Mouse (Mus musculus) urinary bladder, postnatal 36 days (tissue): ENCODE measurements around the gene Chchd5.

Experiments used
- DNase-seq, 2 experiments: peaks; one replicate each; pipeline ENCODE4 v3.0.0; 2022; ENCODE audit warnings: low spot score in 2 of 2, mixed read lengths in 1 of 2

The Chchd5 gene

GRCm38 (mm10) chr2:129152751-129153150 is 23.3 kb downstream of the Chchd5 start:
- DNase-seq = no peak

- no peak for DNase-seq
Measured at GRCm38 (mm10) chr2:129164815-129165214, 35.3 kb downstream of the Chchd5 start.

GRCm38 (mm10) chr2:129166466-129167463 is 37.3 kb downstream of the Chchd5 start:
- DNase-seq = no peak

GRCm38 (mm10) chr2:129173386-129173785 is 43.9 kb downstream of the Chchd5 start:
- DNase-seq = no peak

GRCm38 (mm10) chr2:129174474-129174873 is 45.0 kb downstream of the Chchd5 start:
- peak; percentile 35 to 54 for DNase-seq

- DNase-seq = no peak
Measured at GRCm38 (mm10) chr2:129175636-129176035, 46.1 kb downstream of the Chchd5 start.

GRCm38 (mm10) chr2:129176676-129177420 is 47.3 kb downstream of the Chchd5 start:
- DNase-seq = no peak

GRCm38 (mm10) chr2:129177661-129178060 is 48.2 kb downstream of the Chchd5 start:
- no peak for DNase-seq

GRCm38 (mm10) chr2:129178182-129178908 is 48.8 kb downstream of the Chchd5 start:
- DNase-seq = no peak

GRCm38 (mm10) chr2:129179946-129180853 is 50.7 kb downstream of the Chchd5 start:
- no peak for DNase-seq

GRCm38 (mm10) chr2:129181509-129181908 is 52.0 kb downstream of the Chchd5 start:
- no peak for DNase-seq

- DNase-seq = no peak
Measured at GRCm38 (mm10) chr2:129182412-129182811, 52.9 kb downstream of the Chchd5 start.

GRCm38 (mm10) chr2:129183561-129184031 is 54.1 kb downstream of the Chchd5 start:
- no peak for DNase-seq
